Mouse (Mus musculus) olfactory bulb, adult 2 months (tissue): ENCODE measurements around the gene Hdgfl3. TPM values are rescaled to one million over a fixed set of nuclear protein-coding genes. Genes with fewer than 3 reads are reported as not detected.

Experiments
- H3K27ac ChIP-seq: fragments of 200-500 bp; 2 replicates; pipeline ENCODE4 v1.5.1; 2012; ENCODE audit warnings: low read depth, low read length; ENCODE audit not compliant: insufficient read depth
- H3K4me1 ChIP-seq: fragments of 200-500 bp; 2 replicates; pipeline ENCODE4 v1.6.1; 2012; ENCODE audit warnings: low read length; ENCODE audit not compliant: control insufficient read depth, insufficient read depth
- H3K4me3 ChIP-seq: fragments of 200-500 bp; 2 replicates; pipeline ENCODE4 v1.5.1; 2012; ENCODE audit warnings: mild to moderate bottlenecking, low read depth, low read length, moderate library complexity; ENCODE audit not compliant: insufficient read depth
- CTCF ChIP-seq: fragments of 200-500 bp; IDR thresholded peaks from 2 replicates; pipeline ENCODE4 v1.5.1; 2012; ENCODE audit warnings: low read depth, mild to moderate bottlenecking, low read length, moderate library complexity; ENCODE audit not compliant: insufficient read depth
- POLR2A ChIP-seq: fragments of 200-500 bp; IDR thresholded peaks from 2 replicates; pipeline ENCODE4 v1.6.1; 2012; ENCODE audit warnings: mild to moderate bottlenecking, low read depth, low read length, moderate library complexity; ENCODE audit not compliant: insufficient read depth
- WGBS: fragments of 180-500 bp; shearing (Covaris S2); methylation state at CpG from one replicate; pipeline ENCODE4 v1.1.7; 2018; 5-methylcytosine and 5-hydroxymethylcytosine counted together
- polyA plus RNA-seq: library from polyadenylated mRNA; stranded (reverse); fragments of >200 nt; gene quantifications from 2 replicates; pipeline ENCODE4 v1.2.4, GENCODE M21; 2012; ENCODE audit warnings: low replicate concordance; ENCODE audit not compliant: missing spikeins, insufficient read depth, insufficient read length

The Hdgfl3 gene
- polyA plus RNA-seq, 1 experiment, result not detected

- peaks cover 53% of the 10 kb centered on the region for H3K4me1 ChIP-seq
- WGBS, result 42% methylated on average over 5 of the region's 5 CpGs
- H3K27ac ChIP-seq, result peak overlapping the region; percentile 92; the same call in 1 of the 2 replicates
- no peak for TF ChIP-seq CTCF
- no peak for TF ChIP-seq POLR2A
- H3K4me3 ChIP-seq, result peak overlapping the region; percentile 71
Measured at GRCm38 (mm10) chr7:81860996-81861395, 73.3 kb downstream of the Hdgfl3 start.

GRCm38 (mm10) chr7:81860071-81860470 lies 74.2 kb downstream of the Hdgfl3 start:
- 20% methylated on average over 11 of the region's 11 CpGs for WGBS
- peak overlapping the region; percentile 71 for H3K4me3 ChIP-seq
- peaks cover 54% of the 10 kb centered on the region for H3K4me1 ChIP-seq
- TF ChIP-seq CTCF (no peak), POLR2A (no peak)
- peak overlapping the region; percentile 92 for H3K27ac ChIP-seq

GRCm38 (mm10) chr7:81858968-81859721 lies 75.1 kb downstream of the Hdgfl3 start, which contains the start of gene Tm6sf1:
Tm6sf1 (plus strand) TSS chr7:81859001.
- H3K27ac ChIP-seq, result peak within 1 kb of the TSS; percentile 92
- TF ChIP-seq CTCF (no peak), POLR2A (peak; percentile 51; the same call in 1 of the 2 replicates)
- peak within 1 kb of the TSS; percentile 71 for H3K4me3 ChIP-seq
- under 1% methylated on average over 61 of the region's 64 CpGs for WGBS
- H3K4me1 ChIP-seq, result peaks cover 56% of the 10 kb centered on the region

- H3K4me3 ChIP-seq, result peak overlapping the region; percentile 71
- H3K4me1 ChIP-seq, result peaks cover 55% of the 10 kb centered on the region
- 22% methylated on average over 9 of the region's 9 CpGs for WGBS
- peak overlapping the region; percentile 92 for H3K27ac ChIP-seq
- no peak for TF ChIP-seq POLR2A
- TF ChIP-seq CTCF, result no peak
Measured at GRCm38 (mm10) chr7:81858236-81858635, 76.0 kb downstream of the Hdgfl3 start.

- Histone ChIP-seq H3K4me1 (peaks cover 40% of the 10 kb centered on the region), H3K27ac (no peak overlapping the region), H3K4me3 (no peak overlapping the region)
- WGBS, result 91% methylated on average over 4 of the region's 4 CpGs
- no peak for TF ChIP-seq POLR2A
- TF ChIP-seq CTCF, result no peak
Measured at GRCm38 (mm10) chr7:81856221-81856620, 78.1 kb downstream of the Hdgfl3 start.

- peak within 1 kb of the TSS; percentile 93 for H3K27ac ChIP-seq
- TF ChIP-seq CTCF, result no peak
- TF ChIP-seq POLR2A, result no peak
- WGBS, result 94% methylated on average over 1 of the region's 1 CpGs
- peaks cover 34% of the 10 kb centered on the region for H3K4me1 ChIP-seq
- no peak within 1 kb of the TSS for H3K4me3 ChIP-seq
Measured at GRCm38 (mm10) chr7:81855694-81856093, 78.6 kb downstream of the Hdgfl3 start, which contains the start of gene Gm10160. Gm10160 (minus strand) TSS chr7:81855794.

- WGBS, result 16% methylated on average over 8 of the region's 8 CpGs
- H3K4me1 ChIP-seq, result peaks cover 28% of the 10 kb centered on the region
- peak overlapping the region; percentile 93 for H3K27ac ChIP-seq
- H3K4me3 ChIP-seq, result no peak overlapping the region
- no peak for TF ChIP-seq POLR2A
Measured at GRCm38 (mm10) chr7:81854568-81855307, 79.5 kb downstream of the Hdgfl3 start.

- no peak overlapping the region for H3K4me3 ChIP-seq
- H3K4me1 ChIP-seq, result peaks cover 17% of the 10 kb centered on the region
- 95% methylated on average over 3 of the region's 3 CpGs for WGBS
- TF ChIP-seq CTCF (no peak), POLR2A (no peak)
- no peak overlapping the region for H3K27ac ChIP-seq
Measured at GRCm38 (mm10) chr7:81851706-81852105, 82.6 kb downstream of the Hdgfl3 start.

- WGBS, result 87% methylated on average over 6 of the region's 6 CpGs
- TF ChIP-seq CTCF, result no peak
- no peak for TF ChIP-seq POLR2A
- Histone ChIP-seq H3K27ac (no peak overlapping the region), H3K4me3 (no peak overlapping the region), H3K4me1 (peaks cover 12% of the 10 kb centered on the region; the same call in 1 of the 2 replicates)
Measured at GRCm38 (mm10) chr7:81850171-81850570, 84.1 kb downstream of the Hdgfl3 start.
